Mouse (Mus musculus): ENCODE measurements at regions not wholly inside any gene's neighbourhood (a gene's known extent, or its start where the extent isn't known, plus 50 kb on each side); places are given as distances from the start of the nearest gene placed in this dataset.

DNA sequence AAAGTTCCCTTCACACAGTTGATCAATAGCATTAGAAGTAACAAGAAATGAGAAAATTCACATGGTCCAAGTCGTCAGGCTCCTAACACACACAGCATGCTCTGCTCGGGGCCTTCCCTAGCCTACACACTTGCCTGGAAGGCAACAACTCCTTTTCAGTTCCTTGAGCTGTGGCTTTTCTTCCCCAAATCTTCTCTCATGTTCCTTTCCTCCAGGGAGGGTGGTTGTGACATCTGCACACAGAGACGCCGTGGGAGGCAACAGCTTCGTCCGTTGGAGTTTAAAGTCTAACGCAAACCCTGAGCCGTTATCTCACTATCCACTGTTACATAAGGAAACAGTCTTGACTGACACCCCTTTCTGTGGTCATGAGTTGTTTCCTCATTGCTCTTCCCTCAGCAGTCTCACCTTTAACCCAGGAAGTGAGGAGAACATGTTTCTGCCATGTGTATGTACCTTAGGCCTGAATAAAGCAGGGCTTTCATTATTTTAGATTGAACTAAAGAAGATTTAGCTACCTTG lies 88.4 kb upstream of the Tbl1xr1 start:
- peaks cover 6% of the 10 kb centered on the region; the same call in 1 of the 2 replicates for H3K4me1 ChIP-seq (ENCODE audit: control insufficient read depth, insufficient read depth, low read length)
- H3K4me3 ChIP-seq (ENCODE audit: insufficient read depth, low read length), result no peak overlapping the region
- no peak overlapping the region for H3K27ac ChIP-seq (ENCODE audit: insufficient read depth, low read length)
- no peak for TF ChIP-seq POLR2A (IDR thresholded peaks at IDR 0.05; ENCODE audit: low read depth, low read length)
- TF ChIP-seq CTCF (IDR thresholded peaks at IDR 0.05; ENCODE audit: borderline replicate concordance, insufficient read depth, low read length), result no peak

DNA sequence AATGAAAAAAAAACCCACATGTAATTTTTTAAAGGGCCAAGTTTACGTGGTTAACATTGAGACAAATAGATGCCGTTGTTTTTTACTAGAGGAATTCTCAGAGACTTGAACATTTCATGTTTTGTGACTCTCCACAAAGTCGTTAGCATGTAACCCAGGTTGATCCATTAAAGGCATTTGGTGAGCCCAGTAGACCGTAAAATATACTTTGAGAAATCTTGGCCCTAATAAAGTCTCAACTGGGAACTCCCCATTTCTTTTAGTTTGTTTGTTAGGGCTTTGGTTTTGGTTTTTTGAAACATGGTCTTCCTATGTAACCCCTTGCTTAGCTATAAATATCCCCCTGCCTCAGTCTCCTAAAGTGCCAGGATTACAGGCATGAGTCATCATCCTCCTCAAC lies 85.9 kb upstream of the Tbl1xr1 start:
- Histone ChIP-seq H3K4me3 (ENCODE audit: insufficient read depth, low read length) (no peak overlapping the region), H3K27ac (ENCODE audit: insufficient read depth, low read length) (no peak overlapping the region), H3K4me1 (ENCODE audit: control insufficient read depth, insufficient read depth, low read length) (no peaks in the 10 kb centered on the region)
- TF ChIP-seq CTCF (IDR thresholded peaks at IDR 0.05; ENCODE audit: borderline replicate concordance, insufficient read depth, low read length), result no peak
- no peak for TF ChIP-seq POLR2A (IDR thresholded peaks at IDR 0.05; ENCODE audit: low read depth, low read length)

DNA sequence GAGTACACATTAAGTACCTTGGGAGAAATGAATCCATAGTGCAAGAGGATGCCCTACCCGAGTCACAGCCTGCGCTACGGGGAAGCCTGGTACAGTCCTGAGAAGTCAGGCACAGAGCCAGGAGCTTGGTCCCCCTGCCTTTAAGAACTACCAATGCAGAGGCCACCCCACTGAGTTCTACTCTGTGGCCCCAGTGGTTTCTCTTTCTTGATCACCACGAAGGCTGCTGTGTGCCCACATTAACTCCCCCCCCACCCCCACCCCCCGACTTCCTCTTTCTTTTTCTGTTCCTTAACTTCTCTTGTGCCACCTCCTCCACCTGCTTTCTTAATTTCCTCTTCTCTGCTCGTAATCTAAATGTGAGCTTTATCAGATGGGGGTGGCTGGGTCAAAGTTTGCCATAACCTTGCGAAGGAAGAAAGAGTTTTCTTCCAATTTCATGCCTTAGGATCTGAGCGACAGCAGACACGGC lies 84.7 kb upstream of the Tbl1xr1 start:
- H3K4me3 ChIP-seq (ENCODE audit: insufficient read depth, low read length), result no peak overlapping the region
- no peak overlapping the region for H3K27ac ChIP-seq (ENCODE audit: insufficient read depth, low read length)
- no peaks in the 10 kb centered on the region for H3K4me1 ChIP-seq (ENCODE audit: control insufficient read depth, insufficient read depth, low read length)
- TF ChIP-seq POLR2A (IDR thresholded peaks at IDR 0.05; ENCODE audit: low read depth, low read length) (no peak), CTCF (IDR thresholded peaks at IDR 0.05; ENCODE audit: borderline replicate concordance, insufficient read depth, low read length) (no peak)

DNA sequence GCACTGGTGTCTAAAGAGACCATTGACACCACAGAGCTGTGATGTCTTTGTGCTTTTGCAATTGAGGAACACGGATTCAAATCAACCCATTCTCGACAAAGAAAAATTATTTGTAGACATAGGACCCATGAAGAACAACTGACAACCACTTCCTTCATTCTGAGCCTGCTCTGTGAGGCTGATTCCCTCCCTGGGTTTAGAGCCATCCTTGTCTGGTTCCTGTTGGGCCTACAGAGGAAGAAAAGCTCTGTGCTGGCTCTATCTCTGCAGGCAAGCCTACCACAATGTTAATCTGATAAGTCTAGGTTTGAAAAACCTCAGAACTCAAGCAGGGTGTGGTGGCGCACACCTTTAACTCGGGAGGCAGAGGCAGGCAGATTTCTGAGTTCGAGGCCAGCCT lies 84.2 kb upstream of the Tbl1xr1 start:
- Histone ChIP-seq H3K4me1 (ENCODE audit: control insufficient read depth, insufficient read depth, low read length) (no peaks in the 10 kb centered on the region), H3K27ac (ENCODE audit: insufficient read depth, low read length) (no peak overlapping the region), H3K4me3 (ENCODE audit: insufficient read depth, low read length) (no peak overlapping the region)
- TF ChIP-seq POLR2A (IDR thresholded peaks at IDR 0.05; ENCODE audit: low read depth, low read length) (no peak), CTCF (IDR thresholded peaks at IDR 0.05; ENCODE audit: borderline replicate concordance, insufficient read depth, low read length) (no peak)

DNA sequence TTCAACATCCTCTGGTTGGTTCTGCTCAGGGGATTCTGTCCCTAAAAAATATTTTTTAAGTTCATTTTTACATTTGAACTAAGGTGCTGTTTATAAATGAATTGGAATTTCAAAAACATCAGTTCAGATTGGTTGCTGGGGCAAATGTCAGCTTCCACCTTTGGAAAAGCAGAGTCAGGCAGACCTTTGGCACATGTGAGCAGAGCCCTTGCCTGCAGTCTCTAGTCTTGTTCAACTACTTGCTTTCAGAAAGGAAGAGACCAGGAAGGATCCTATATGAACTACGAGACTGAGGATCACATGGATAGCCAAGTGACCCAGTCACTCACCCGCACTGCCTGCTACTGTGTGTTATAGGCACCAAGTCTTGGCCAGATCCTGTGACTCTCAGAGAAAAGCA lies 82.5 kb upstream of the Tbl1xr1 start:
- TF ChIP-seq POLR2A (IDR thresholded peaks at IDR 0.05; ENCODE audit: low read depth, low read length), result no peak
- TF ChIP-seq CTCF (IDR thresholded peaks at IDR 0.05; ENCODE audit: borderline replicate concordance, insufficient read depth, low read length), result no peak

DNA sequence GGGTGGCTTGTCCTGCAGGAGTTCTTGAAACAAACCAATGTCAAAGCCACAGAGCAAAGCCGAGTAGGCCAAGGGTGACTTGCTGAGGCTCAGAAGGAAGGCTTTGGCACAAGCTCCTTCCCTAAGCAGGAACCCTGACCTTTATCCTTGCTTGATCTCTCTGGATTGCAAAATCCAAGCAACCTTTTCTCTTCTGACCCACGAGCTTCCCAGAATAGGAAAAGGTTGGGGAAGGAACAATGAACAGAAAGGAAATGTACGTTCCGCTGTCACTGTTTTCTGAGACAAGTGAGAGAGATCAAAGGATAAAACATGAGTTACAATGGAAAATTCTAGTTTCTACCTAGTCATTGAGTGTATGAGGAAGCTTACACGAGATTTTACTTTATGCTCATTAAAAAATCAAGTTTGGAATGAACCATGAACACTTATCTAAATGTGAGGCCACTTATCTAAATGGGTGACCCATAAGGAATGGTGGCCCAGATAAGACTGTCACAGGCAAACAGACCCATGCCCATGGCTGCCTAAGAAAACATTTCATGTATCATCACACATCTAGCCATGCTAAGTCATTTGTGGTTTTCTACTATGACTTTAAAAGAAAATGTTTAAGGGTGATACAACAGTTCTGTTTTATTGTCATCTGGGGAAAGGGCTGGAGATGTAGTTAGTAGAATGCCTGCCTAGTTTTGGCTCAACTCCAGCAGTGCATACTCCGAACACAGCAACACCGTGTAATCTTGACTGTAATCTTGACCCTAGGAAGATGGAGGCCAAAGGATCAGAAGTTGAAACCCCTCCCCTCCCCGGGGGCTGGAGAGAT lies 80.7 kb upstream of the Tbl1xr1 start:
- Histone ChIP-seq H3K4me1 (ENCODE audit: control insufficient read depth, insufficient read depth, low read length) (no peaks in the 10 kb centered on the region), H3K27ac (ENCODE audit: insufficient read depth, low read length) (no peak overlapping the region), H3K4me3 (ENCODE audit: insufficient read depth, low read length) (no peak overlapping the region)
- TF ChIP-seq POLR2A (IDR thresholded peaks at IDR 0.05; ENCODE audit: low read depth, low read length), result no peak
- no peak for TF ChIP-seq CTCF (IDR thresholded peaks at IDR 0.05; ENCODE audit: borderline replicate concordance, insufficient read depth, low read length)

More for the DNA sequence above, 82.5 kb upstream of the Tbl1xr1 start:
- Histone ChIP-seq H3K27ac (ENCODE audit: insufficient read depth, low read length) (no peak overlapping the region), H3K4me1 (ENCODE audit: control insufficient read depth, insufficient read depth, low read length) (no peaks in the 10 kb centered on the region), H3K4me3 (ENCODE audit: insufficient read depth, low read length) (no peak overlapping the region)

DNA sequence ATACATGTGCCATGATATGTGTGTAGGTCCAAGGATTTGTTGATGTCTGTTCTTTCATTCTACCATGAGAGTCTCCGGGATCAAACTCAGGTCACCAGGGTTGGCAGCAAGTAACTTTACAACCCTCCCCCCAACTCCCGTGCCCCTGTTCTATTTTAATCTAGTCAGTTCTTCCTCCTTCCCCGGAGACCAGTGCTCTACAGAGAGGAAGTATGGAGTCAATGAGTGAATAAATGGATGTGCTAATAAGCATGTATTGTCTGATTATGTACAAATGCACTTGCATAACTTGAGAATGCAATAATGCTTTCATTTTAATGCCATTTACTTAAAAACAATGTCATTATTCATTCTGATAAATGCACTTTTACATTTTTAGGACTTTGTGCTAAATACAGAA lies 79.1 kb upstream of the Tbl1xr1 start:
- H3K4me3 ChIP-seq (ENCODE audit: insufficient read depth, low read length), result no peak overlapping the region
- no peak for TF ChIP-seq CTCF (IDR thresholded peaks at IDR 0.05; ENCODE audit: borderline replicate concordance, insufficient read depth, low read length)
- no peak for TF ChIP-seq POLR2A (IDR thresholded peaks at IDR 0.05; ENCODE audit: low read depth, low read length)
- H3K4me1 ChIP-seq (ENCODE audit: control insufficient read depth, insufficient read depth, low read length), result no peaks in the 10 kb centered on the region
- H3K27ac ChIP-seq (ENCODE audit: insufficient read depth, low read length), result no peak overlapping the region

DNA sequence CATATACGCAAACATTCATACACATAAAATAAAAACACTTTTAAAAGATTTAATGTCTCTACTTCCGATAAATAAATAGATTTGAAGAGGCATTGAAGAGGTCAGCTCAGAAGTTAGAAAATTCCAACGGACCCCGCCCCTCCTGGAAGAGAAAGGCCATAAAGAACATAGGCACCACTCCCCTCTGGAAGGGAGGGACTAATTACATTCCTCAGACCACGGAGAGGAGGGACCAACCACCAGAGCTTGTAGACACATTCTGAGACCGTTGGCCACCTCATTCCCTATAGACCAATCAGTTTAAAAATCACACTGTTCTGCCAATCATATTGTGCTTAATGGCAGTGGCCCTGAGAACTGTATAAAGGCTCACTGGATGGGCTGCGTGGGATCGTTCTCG lies 71.0 kb upstream of the Tbl1xr1 start:
- Histone ChIP-seq H3K4me1 (ENCODE audit: control insufficient read depth, insufficient read depth, low read length) (peaks cover 3% of the 10 kb centered on the region; the same call in 1 of the 2 replicates), H3K4me3 (ENCODE audit: insufficient read depth, low read length) (no peak overlapping the region), H3K27ac (ENCODE audit: insufficient read depth, low read length) (no peak overlapping the region)
- TF ChIP-seq CTCF (IDR thresholded peaks at IDR 0.05; ENCODE audit: borderline replicate concordance, insufficient read depth, low read length), result no peak
- no peak for TF ChIP-seq POLR2A (IDR thresholded peaks at IDR 0.05; ENCODE audit: low read depth, low read length)

DNA sequence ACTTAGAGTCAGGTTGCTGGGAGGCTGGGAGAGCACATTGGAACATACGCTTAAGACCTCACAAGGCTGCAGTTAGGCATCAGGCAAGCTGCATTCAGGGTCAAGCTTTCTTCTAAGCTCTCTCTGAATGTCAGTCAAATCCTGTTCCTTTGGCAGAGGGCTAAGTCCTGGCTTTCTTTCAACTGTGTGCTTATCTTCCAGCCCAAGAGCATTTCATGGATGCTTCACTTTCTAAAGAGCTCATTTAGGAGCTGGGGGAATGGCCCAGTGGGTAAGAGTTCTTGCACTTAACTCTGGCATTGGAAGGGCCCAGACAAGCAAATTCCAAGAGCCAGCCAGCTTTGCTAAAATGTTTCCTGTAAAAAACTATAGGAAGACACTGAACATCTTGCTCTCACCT lies 70.3 kb upstream of the Tbl1xr1 start:
- Histone ChIP-seq H3K4me1 (ENCODE audit: control insufficient read depth, insufficient read depth, low read length) (peaks cover 5% of the 10 kb centered on the region; the same call in 1 of the 2 replicates), H3K4me3 (ENCODE audit: insufficient read depth, low read length) (no peak overlapping the region), H3K27ac (ENCODE audit: insufficient read depth, low read length) (no peak overlapping the region)
- no peak for TF ChIP-seq POLR2A (IDR thresholded peaks at IDR 0.05; ENCODE audit: low read depth, low read length)
- TF ChIP-seq CTCF (IDR thresholded peaks at IDR 0.05; ENCODE audit: borderline replicate concordance, insufficient read depth, low read length), result no peak

DNA sequence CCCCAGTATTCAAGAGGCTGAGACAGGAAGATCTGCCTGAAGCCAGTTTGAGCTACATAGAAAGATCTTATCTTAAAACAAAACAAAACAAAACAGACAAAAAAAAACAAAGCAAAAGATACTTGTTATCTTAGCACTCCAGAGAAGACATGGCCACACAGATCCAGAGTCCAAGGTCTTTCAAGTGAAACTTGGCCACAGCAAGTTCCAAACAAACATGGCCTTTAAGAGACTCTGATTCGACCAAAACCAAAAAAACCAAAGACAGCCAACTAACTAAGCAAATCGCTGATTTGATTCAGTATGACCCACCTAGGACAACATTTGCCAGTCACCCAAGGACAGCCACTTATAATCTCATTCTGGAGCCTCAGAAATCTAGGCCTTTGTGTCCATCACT lies 69.8 kb upstream of the Tbl1xr1 start:
- Histone ChIP-seq H3K4me3 (ENCODE audit: insufficient read depth, low read length) (no peak overlapping the region), H3K27ac (ENCODE audit: insufficient read depth, low read length) (no peak overlapping the region), H3K4me1 (ENCODE audit: control insufficient read depth, insufficient read depth, low read length) (peaks cover 5% of the 10 kb centered on the region; the same call in 1 of the 2 replicates)
- no peak for TF ChIP-seq POLR2A (IDR thresholded peaks at IDR 0.05; ENCODE audit: low read depth, low read length)
- no peak for TF ChIP-seq CTCF (IDR thresholded peaks at IDR 0.05; ENCODE audit: borderline replicate concordance, insufficient read depth, low read length)

Data from embryonic fibroblast, embryonic 13.5 days (primary cell).